Mouse (Mus musculus) gastrocnemius, postnatal 25 days (tissue): ENCODE measurements around the gene Fam117a. TPM values are rescaled to one million over a fixed set of nuclear protein-coding genes. Genes with fewer than 3 reads are reported as not detected.
"Not testable (repeated sequence)": the region's sequence is repeated elsewhere in the genome, so short reads cannot be mapped to it uniquely, and the experiment has no call there.

Experiments used
- DNase-seq: peaks from one replicate; pipeline ENCODE4 v3.0.0; 2022
- total RNA-seq, 2 experiments: library from RNA; stranded (reverse); gene quantifications; 1 replicate in 1 of 2; 2 replicates in 1 of 2; pipeline ENCODE4 v1.2.3; 2021

Fam117a gene
- total RNA-seq, 2 experiments from 2014 or later, result 4.2 to 4.5 TPM

- no peak for DNase-seq
Measured at GRCm38 (mm10) chr11:95392708-95393499, 56.1 kb downstream of the Fam117a start.

- DNase-seq, result no peak
Measured at GRCm38 (mm10) chr11:95393500-95393816, 56.6 kb downstream of the Fam117a start.

GRCm38 (mm10) chr11:95394112-95394511 lies 57.3 kb downstream of the Fam117a start:
- no peak for DNase-seq

- no peak for DNase-seq
Measured at GRCm38 (mm10) chr11:95396548-95396947, 59.7 kb downstream of the Fam117a start.

GRCm38 (mm10) chr11:95397843-95398835 lies 61.3 kb downstream of the Fam117a start:
- DNase-seq, result peak; percentile 48

GRCm38 (mm10) chr11:95399520-95400020 lies 62.8 kb downstream of the Fam117a start:
- no peak for DNase-seq

- no peak for DNase-seq
Measured at GRCm38 (mm10) chr11:95401568-95401967, 64.8 kb downstream of the Fam117a start.

GRCm38 (mm10) chr11:95402196-95402595 lies 65.4 kb downstream of the Fam117a start:
- no peak for DNase-seq

- DNase-seq, result peak; percentile 38
Measured at GRCm38 (mm10) chr11:95402658-95403101, 65.9 kb downstream of the Fam117a start.

- DNase-seq, result no peak
Measured at GRCm38 (mm10) chr11:95403382-95404340, 66.8 kb downstream of the Fam117a start.

- peak; percentile 46 for DNase-seq
Measured at GRCm38 (mm10) chr11:95405771-95406170, 69.0 kb downstream of the Fam117a start.

GRCm38 (mm10) chr11:95406398-95406797 lies 69.6 kb downstream of the Fam117a start:
- DNase-seq, result not testable (repeated sequence)

- DNase-seq, result no peak
Measured at GRCm38 (mm10) chr11:95409450-95410112, 72.8 kb downstream of the Fam117a start.

GRCm38 (mm10) chr11:95411453-95412013 lies 74.7 kb downstream of the Fam117a start:
- no peak for DNase-seq

- DNase-seq, result peak; percentile 63
Measured at GRCm38 (mm10) chr11:95412615-95413014, 75.8 kb downstream of the Fam117a start.

- peak; percentile 89 for DNase-seq
Measured at GRCm38 (mm10) chr11:95413641-95414535, 77.1 kb downstream of the Fam117a start, which contains the start of gene Spop. TSS of gene Spop (plus strand) at chr11:95414080.

GRCm38 (mm10) chr11:95414536-95415161 lies 77.8 kb downstream of the Fam117a start:
- DNase-seq, result peak; percentile 94

GRCm38 (mm10) chr11:95415931-95416330 lies 79.1 kb downstream of the Fam117a start:
- no peak for DNase-seq

- no peak for DNase-seq
Measured at GRCm38 (mm10) chr11:95417341-95417740, 80.5 kb downstream of the Fam117a start.
